In genomic region chr4:106776998-106777397, GRCm38 (mm10) we compare ENCODE assay signal across 9 mouse cellular contexts. TPM values are rescaled to one million over a fixed set of nuclear protein-coding genes. Genes with fewer than 3 reads are reported as not detected.
A peak's percentile ranks its signal among the peaks of the same experiment; 100 is the strongest.
DNase-seq lines count a peak whose midpoint lies in the region; ATAC-seq and TF ChIP-seq lines count a peak whose summit lies in the region.
"Had no signal": no experiment of that assay in that cellular context is flagged by ENCODE, and none has a peak within 500 bp of the region (broad histone marks: within the 10 kb centered on the region; RNA-seq: fewer than 3 reads in every experiment).

No protein-coding gene starts in this region.

- peaks cover 14% of the 10 kb centered on the region for H3K4me1 ChIP-seq in cerebellum, adult 2 months (ENCODE audit: control insufficient read depth, insufficient read depth, low read length)
- H3K4me1 ChIP-seq in hindbrain, embryonic 11.5 days (replicated peaks; ENCODE audit: control insufficient read depth, insufficient read depth, low read length), result peaks cover 19% of the 10 kb centered on the region
- H3K4me1 ChIP-seq in limb, embryonic 10.5 days, result peaks cover 53% of the 10 kb centered on the region

- 47% methylated on average over 3 of the region's 3 CpGs for WGBS in cerebellum, adult 2 months
- 39% methylated on average over 3 of the region's 3 CpGs for WGBS in hindbrain, embryonic 11.5 days
- 46% methylated on average over 3 of the region's 3 CpGs for WGBS in limb, embryonic 10.5 days

- H3K27ac ChIP-seq in cerebellum, adult 2 months (ENCODE audit: insufficient read depth, low read length), result no peak overlapping the region
- H3K27ac ChIP-seq in hindbrain, embryonic 11.5 days (ENCODE audit: low read depth, low read length), result no peak overlapping the region
- H3K27ac ChIP-seq in limb, embryonic 10.5 days, result no peak overlapping the region

- H3K27me3 ChIP-seq in cerebellum, adult 2 months (ENCODE audit: control insufficient read depth, insufficient read depth, low read length), result no peaks in the 10 kb centered on the region
- no peaks in the 10 kb centered on the region for H3K27me3 ChIP-seq in hindbrain, embryonic 11.5 days (ENCODE audit: control insufficient read depth, insufficient read depth, low read length)
- H3K27me3 ChIP-seq in limb, embryonic 10.5 days (ENCODE audit: low read depth, poor library complexity, severe bottlenecking), result no peaks in the 10 kb centered on the region

- TF ChIP-seq CTCF in cerebellum, adult 2 months (IDR thresholded peaks at IDR 0.05; ENCODE audit: borderline replicate concordance, insufficient read depth, low read depth, low read length), result no peak

- H3K4me3 ChIP-seq in cerebellum, adult 2 months (replicated peaks; ENCODE audit: insufficient read depth, low read depth, low read length), result no peak overlapping the region
- no peak overlapping the region for H3K4me3 ChIP-seq in hindbrain, embryonic 11.5 days (ENCODE audit: low read depth, low read length)
- H3K4me3 ChIP-seq in limb, embryonic 10.5 days, result no peak overlapping the region

- H3K4me2 ChIP-seq in hindbrain, embryonic 11.5 days (replicated peaks; ENCODE audit: low read depth, low read length), result no peak overlapping the region

- intact Hi-C loops in heart, postnatal 36 days (cut with DNase I), result no loop called here

- H3K36me3 ChIP-seq in hindbrain, embryonic 11.5 days (ENCODE audit: control insufficient read depth, insufficient read depth, low read length), result no peaks in the 10 kb centered on the region
- peaks cover 5% of the 10 kb centered on the region; the same call in 1 of the 2 replicates for H3K36me3 ChIP-seq in limb, embryonic 10.5 days

- TF ChIP-seq POLR2A in cerebellum, adult 2 months (IDR thresholded peaks at IDR 0.05; ENCODE audit: borderline replicate concordance, insufficient read depth, low read length), result no peak

- DNase-seq in cerebellum, adult 2 months, result peak; percentile 29 to 39
- DNase-seq in hindbrain, embryonic 11.5 days (ENCODE audit: low spot score), result peak; percentile 74
- peak; percentile 54 for DNase-seq in limb, embryonic 10.5 days (ENCODE audit: low spot score)
- DNase-seq in right cerebral cortex, postnatal 25 days, result peak; percentile 69
- DNase-seq in heart, postnatal 36 days, result no peak
- DNase-seq in adrenal gland, adult 2 months, result no peak
- no peak for DNase-seq in natural killer cell, adult 2 months (ENCODE audit: low spot score in 2 of 2)
- DNase-seq: heart, postnatal 10 days had no signal

- no peak overlapping the region for H3K9ac ChIP-seq in hindbrain, embryonic 11.5 days (ENCODE audit: low read depth, low read length)

- ATAC-seq in cerebellum, adult (ENCODE audit: insufficient number of reproducible peaks, low FRiP score, low TSS enrichment), result no peak
- peak; percentile 55 for ATAC-seq in hindbrain, embryonic 11.5 days (ENCODE audit: low FRiP score)

- no peaks in the 10 kb centered on the region for H3K9me3 ChIP-seq in hindbrain, embryonic 11.5 days (ENCODE audit: control insufficient read depth, low read length)
- no peaks in the 10 kb centered on the region for H3K9me3 ChIP-seq in limb, embryonic 10.5 days (replicated peaks)

RNA-seq across cellular contexts. Expression of gene Acot11, which starts 27.8 kb away (rescaled TPM):
- 32.5 and 32.7 TPM in 2 replicates for polyA plus RNA-seq in cerebellum, adult 2 months (2012; rRNA removed)
- 1.4 and 1.7 TPM in 2 replicates for polyA plus RNA-seq in hindbrain, embryonic 11.5 days (2014; fragmentation: Nextera tagmentation; extraction: Ambion mirVana)
- polyA plus RNA-seq in limb, embryonic 10.5 days (2016; fragmentation: Nextera tagmentation; extraction: Ambion mirVana), result 9.0 and 10.7 TPM in 2 replicates
- 10 to 100 TPM; 34.3 to 39.8 TPM for total RNA-seq in heart, postnatal 36 days (2021)
- 10 to 100 TPM; 46.7 to 84.2 TPM for total RNA-seq in adrenal gland, adult 2 months (2021)
- polyA plus RNA-seq in adrenal gland, adult 2 months (2012; rRNA removed), result 21.2 and 23.2 TPM in 2 replicates

RNA-seq across cellular contexts. Expression of gene Fam151a, which starts 43.3 kb away (rescaled TPM):
- not detected in 2 replicates for polyA plus RNA-seq in cerebellum, adult 2 months (2012; rRNA removed)
- polyA plus RNA-seq in hindbrain, embryonic 11.5 days (2014; fragmentation: Nextera tagmentation; extraction: Ambion mirVana), result not detected in 2 replicates
- polyA plus RNA-seq in limb, embryonic 10.5 days (2016; fragmentation: Nextera tagmentation; extraction: Ambion mirVana), result 0.09 and 0.13 TPM in 2 replicates
- total RNA-seq in heart, postnatal 36 days (2021), result under 1 TPM; 0.27 to 0.86 TPM
- total RNA-seq in adrenal gland, adult 2 months (2021), result under 1 TPM; 0.23 to 0.45 TPM
- 0.18 TPM in 1 of 2 replicates, not detected in the other for polyA plus RNA-seq in adrenal gland, adult 2 months (2012; rRNA removed)

RNA-seq across cellular contexts. Expression of gene Mroh7, which starts 46.3 kb away (rescaled TPM):
- polyA plus RNA-seq in cerebellum, adult 2 months (2012; rRNA removed), result 3.2 and 3.8 TPM in 2 replicates
- 0.25 TPM in 1 of 2 replicates, not detected in the other for polyA plus RNA-seq in hindbrain, embryonic 11.5 days (2014; fragmentation: Nextera tagmentation; extraction: Ambion mirVana)
- 0.04 and 0.05 TPM in 2 replicates for polyA plus RNA-seq in limb, embryonic 10.5 days (2016; fragmentation: Nextera tagmentation; extraction: Ambion mirVana)
- under 1 TPM; 0.08 to 0.27 TPM for total RNA-seq in heart, postnatal 36 days (2021)
- 1 to 10 TPM in 1 of 2 experiments, under 1 TPM in 1; 0.83 to 1.4 TPM for total RNA-seq in adrenal gland, adult 2 months (2021)
- polyA plus RNA-seq in adrenal gland, adult 2 months (2012; rRNA removed), result 3.1 and 5.1 TPM in 2 replicates

Comparison
In these comparisons a context has a peak if more than half of its experiments do, and no peak if none do; other contexts are left out.
1. DNase-seq: peak in cerebellum, adult 2 months (2 of 2), hindbrain, embryonic 11.5 days (single experiment), limb, embryonic 10.5 days (single experiment) and right cerebral cortex, postnatal 25 days (single experiment); none in heart, postnatal 36 days (0 of 2), adrenal gland, adult 2 months (single experiment) and natural killer cell, adult 2 months (0 of 2).